Comparison of ENCODE assay signal across 13 mouse cellular contexts in the genomic region with DNA sequence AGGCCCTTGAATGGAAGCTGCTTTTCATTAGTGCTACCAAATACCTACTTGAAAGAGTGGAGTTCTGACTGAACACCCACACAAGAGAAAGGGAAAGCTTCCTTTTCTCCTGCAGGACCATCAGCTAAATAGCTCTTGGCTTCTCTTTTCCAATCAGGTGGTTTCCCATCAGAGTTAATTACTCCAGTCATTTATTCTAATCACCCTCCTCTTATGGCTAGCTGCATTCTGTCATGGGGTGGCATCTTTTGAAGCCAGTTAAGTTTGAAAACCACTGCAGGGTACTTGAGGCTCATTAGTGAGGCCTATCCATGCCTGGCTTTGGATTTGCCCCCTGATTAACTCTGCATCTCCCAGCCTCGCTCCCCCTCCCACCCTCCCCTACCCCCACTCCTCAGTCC.
DNase-seq lines count a peak whose midpoint lies in the region; ATAC-seq lines count a peak whose summit lies in the region.
"Had no signal": no experiment of that assay in that cellular context is flagged by ENCODE, and none has a peak within 500 bp of the region (broad histone marks: within the 10 kb centered on the region; RNA-seq: fewer than 3 reads in every experiment).

No protein-coding gene starts in this region.

- H3K4me2 ChIP-seq in forebrain, embryonic 12.5 days, result peak overlapping the region; percentile 19; the same call in 1 of the 2 replicates
- H3K4me2 ChIP-seq in neural tube, embryonic 12.5 days (replicated peaks), result 0 out of 2 replicates have a peak overlapping the region, but pooled peaks have one; percentile 12
- H3K4me2 ChIP-seq: lung, embryonic 15.5 days had no signal

- H3K9ac ChIP-seq in forebrain, embryonic 12.5 days, result no peak overlapping the region
- H3K9ac ChIP-seq in neural tube, embryonic 12.5 days, result no peak overlapping the region
- H3K9ac ChIP-seq: lung, embryonic 15.5 days had no signal

- peak; percentile 96 for ATAC-seq in forebrain, embryonic 12.5 days (ENCODE audit: low FRiP score)
- ATAC-seq in neural tube, embryonic 12.5 days (ENCODE audit: low FRiP score, low read depth), result peak; percentile 92
- no peak for ATAC-seq in frontal cortex, adult (ENCODE audit: low TSS enrichment)

- H3K4me3 ChIP-seq in forebrain, embryonic 12.5 days (replicated peaks), result no peak overlapping the region
- no peak overlapping the region for H3K4me3 ChIP-seq in neural tube, embryonic 12.5 days
- H3K4me3 ChIP-seq: lung, embryonic 15.5 days had no signal

- DNase-seq in embryo, embryonic 10.5 days (ENCODE audit: low spot score), result peak; percentile 78
- DNase-seq in hindlimb bud, embryonic 11.5 days (ENCODE audit: extremely low spot score, low read depth, low spot score), result peak; percentile 83
- DNase-seq in spleen, adult 12 weeks (ENCODE audit: low spot score), result no peak
- DNase-seq in urinary bladder, postnatal 14 days (ENCODE audit: low spot score), result no peak
- no peak for DNase-seq in left cerebral cortex, postnatal 10 days (ENCODE audit: extremely low spot score in 1 of 2, low spot score in 2 of 2)
- DNase-seq: adrenal gland, adult 2 months; cerebellum, adult 8-10 months; kidney, adult 11 months; layer of hippocampus, postnatal 36 days had no signal

- H3K4me1 ChIP-seq in forebrain, embryonic 12.5 days, result peaks cover 17% of the 10 kb centered on the region
- H3K4me1 ChIP-seq in neural tube, embryonic 12.5 days, result peaks cover 6% of the 10 kb centered on the region; the same call in 1 of the 2 replicates

- no peaks in the 10 kb centered on the region for H3K9me3 ChIP-seq in forebrain, embryonic 12.5 days
- no peaks in the 10 kb centered on the region for H3K9me3 ChIP-seq in neural tube, embryonic 12.5 days
- H3K9me3 ChIP-seq: lung, embryonic 15.5 days had no signal

- H3K36me3 ChIP-seq in forebrain, embryonic 12.5 days (replicated peaks), result no peaks in the 10 kb centered on the region
- no peaks in the 10 kb centered on the region for H3K36me3 ChIP-seq in neural tube, embryonic 12.5 days
- H3K36me3 ChIP-seq: lung, embryonic 15.5 days had no signal

- intact Hi-C loops in left cerebral cortex, postnatal 10 days (cut with DNase I), result no loop called here

- 0 out of 2 replicates have a peak overlapping the region, but pooled peaks have one; percentile 31 for H3K27ac ChIP-seq in forebrain, embryonic 12.5 days
- H3K27ac ChIP-seq in neural tube, embryonic 12.5 days, result no peak overlapping the region; the same call in 1 of the 2 replicates
- H3K27ac ChIP-seq: lung, embryonic 15.5 days had no signal

- H3K27me3 ChIP-seq in forebrain, embryonic 12.5 days, result peaks cover 58% of the 10 kb centered on the region
- no peaks in the 10 kb centered on the region for H3K27me3 ChIP-seq in neural tube, embryonic 12.5 days (replicated peaks)
- H3K27me3 ChIP-seq: lung, embryonic 15.5 days had no signal

- 10% methylated on average over 1 of the region's 1 CpGs for WGBS in forebrain, embryonic 12.5 days
- 0% methylated on average over 1 of the region's 1 CpGs for WGBS in neural tube, embryonic 12.5 days

Comparison
In these comparisons a context has a peak if more than half of its experiments do, and no peak if none do; other contexts are left out.
1. DNase-seq: peak in embryo, embryonic 10.5 days (single experiment) and hindlimb bud, embryonic 11.5 days (single experiment); none in spleen, adult 12 weeks (single experiment), urinary bladder, postnatal 14 days (single experiment) and left cerebral cortex, postnatal 10 days (0 of 2).